Mouse (Mus musculus) embryonic facial prominence, embryonic 13.5 days (tissue): ENCODE results near the gene Tex35. TPM values are rescaled to one million over a fixed set of nuclear protein-coding genes. Genes with fewer than 3 reads are reported as not detected.

Experiments used
- polyA plus RNA-seq: library from polyadenylated mRNA; unstranded; fragments of >200 nt; fragmentation: Nextera tagmentation; extraction: Ambion mirVana; gene quantifications from 2 replicates; pipeline ENCODE4 v1.2.1, GENCODE M21; 2015

Tex35 gene
- polyA plus RNA-seq, 1 experiment from 2014 or later = not detected

Other genes with a start within 250 kb of the Tex35 start
- gene Ralgps2, start 169.1 kb downstream of the Tex35 start, polyA plus RNA-seq = 91.8 and 92.8 TPM in 2 replicates